Mouse (Mus musculus) left cerebral cortex, postnatal 10 days (tissue): ENCODE measurements around the gene Npcd. TPM values are rescaled to one million over a fixed set of nuclear protein-coding genes. Genes with fewer than 3 reads are reported as not detected.
"Not testable (repeated sequence)": the region's sequence is repeated elsewhere in the genome, so short reads cannot be mapped to it uniquely, and the experiment has no call there.

Experiments used
- DNase-seq, 2 experiments: peaks; one replicate each; pipeline ENCODE4 v3.0.0; 2021 to 2022; ENCODE audit warnings: low spot score in 2 of 2, mixed read lengths in 1 of 2; ENCODE audit errors: extremely low spot score in 1 of 2
- intact Hi-C: fragments of 180-260 bp; cut with DNase I; formaldehyde crosslinking; loops from one replicate; pipeline ENCODE4 v1.15.1; 2025
- total RNA-seq, 2 experiments: library from RNA; stranded (reverse); gene quantifications; 2 replicates each; pipeline ENCODE4 v1.2.3; 2021

Npcd gene
- total RNA-seq, 2 experiments from 2014 or later = 12.5 to 12.9 TPM

GRCm38 (mm10) chr15:79833251-79834050 is 586 bp downstream of the Npcd start:
- intact Hi-C loops = loop anchor here (2.0 to 10.0 kb wide), 2 partner anchors 49 to 241 kb away; no protein-coding TSS in a partner anchor
- DNase-seq = peak in 1 of 2 experiments; percentile 74

- intact Hi-C loops = loop anchor here (2.0 to 10.0 kb wide), 2 partner anchors 51 to 243 kb away; no protein-coding TSS in a partner anchor
- peak; percentile 77 to 86 for DNase-seq
Measured at GRCm38 (mm10) chr15:79832064-79832900, 1.8 kb downstream of the Npcd start.

GRCm38 (mm10) chr15:79830388-79830787 is 3.6 kb downstream of the Npcd start:
- peak; percentile 79 to 84 for DNase-seq
- intact Hi-C loops = loop anchor here (10.0 kb wide), 1 partner anchor 244 kb away; no protein-coding TSS in a partner anchor

GRCm38 (mm10) chr15:79829431-79829830 is 4.6 kb downstream of the Npcd start:
- intact Hi-C loops = loop anchor here (5.0 kb wide), 1 partner anchor 77 kb away; no protein-coding TSS in a partner anchor
- no peak for DNase-seq

- intact Hi-C loops = loop anchor here (5.0 kb wide), 1 partner anchor 76 kb away; no protein-coding TSS in a partner anchor
Measured at GRCm38 (mm10) chr15:79828366-79829035, 5.5 kb downstream of the Npcd start.

GRCm38 (mm10) chr15:79827778-79828210 is 6.2 kb downstream of the Npcd start:
- peak in 1 of 2 experiments; percentile 55 for DNase-seq
- intact Hi-C loops = loop anchor here (5.0 kb wide), 1 partner anchor 75 kb away; no protein-coding TSS in a partner anchor

More at GRCm38 (mm10) chr15:79828366-79829035, 5.5 kb downstream of the Npcd start:
- peak in 1 of 2 experiments; percentile 77 for DNase-seq

GRCm38 (mm10) chr15:79827061-79827777 is 6.8 kb downstream of the Npcd start:
- peak in 1 of 2 experiments; percentile 47 for DNase-seq
- intact Hi-C loops = loop anchor here (5.0 kb wide), 1 partner anchor 75 kb away; no protein-coding TSS in a partner anchor

GRCm38 (mm10) chr15:79826221-79826935 is 7.7 kb downstream of the Npcd start:
- peak in 1 of 2 experiments; percentile 31 for DNase-seq
- intact Hi-C loops = loop anchor here (5.0 kb wide), 1 partner anchor 74 kb away; no protein-coding TSS in a partner anchor

GRCm38 (mm10) chr15:79825146-79825825 is 8.8 kb downstream of the Npcd start:
- intact Hi-C loops = loop anchor here (5.0 kb wide), 1 partner anchor 73 kb away; no protein-coding TSS in a partner anchor
- peak in 1 of 2 experiments; percentile 43 for DNase-seq

GRCm38 (mm10) chr15:79823588-79824280 is 10.3 kb downstream of the Npcd start:
- peak in 1 of 2 experiments; percentile 81 for DNase-seq
- intact Hi-C loops = loop anchor here (1.0 kb wide), 1 partner anchor 19 kb away; the partner anchor contains the start of gene Nptxr

- peak in 1 of 2 experiments; percentile 66 for DNase-seq
- intact Hi-C loops = loop anchor here (1.0 kb wide), 1 partner anchor 18 kb away; the partner anchor contains the start of gene Nptxr
Measured at GRCm38 (mm10) chr15:79822265-79823199, 11.5 kb downstream of the Npcd start.

GRCm38 (mm10) chr15:79818325-79818724 is 15.7 kb downstream of the Npcd start:
- peak in 1 of 2 experiments; percentile 34 for DNase-seq
- intact Hi-C loops = no loop called here

- no peak for DNase-seq
- intact Hi-C loops = no loop called here
Measured at GRCm38 (mm10) chr15:79813666-79814258, 20.3 kb downstream of the Npcd start.

GRCm38 (mm10) chr15:79812840-79813239 is 21.2 kb downstream of the Npcd start:
- DNase-seq, intact Hi-C loops: not testable (repeated sequence)
